Mouse (Mus musculus): ENCODE results near the gene Ptchd4.

DNA sequence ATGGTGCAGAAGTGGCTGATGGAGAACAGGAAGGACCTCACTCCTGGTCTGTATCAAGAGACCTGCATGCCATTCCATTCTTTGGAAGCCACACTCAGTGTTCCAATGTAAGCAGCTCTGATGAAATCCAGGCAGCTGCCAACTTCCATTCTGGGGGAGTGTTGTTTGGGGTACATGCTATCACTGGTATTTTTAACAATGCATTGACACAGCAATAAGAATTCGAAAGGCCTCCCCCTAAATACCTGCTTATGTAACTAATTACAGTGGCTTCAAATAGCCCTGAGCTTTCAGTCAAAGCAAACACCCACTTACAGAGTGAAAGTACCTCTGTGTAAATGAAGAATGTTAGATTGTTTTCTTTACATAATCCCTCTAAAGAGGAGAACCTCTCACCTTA is 42.7 kb downstream of the Ptchd4 start:
- no peak for TF ChIP-seq CTCF (IDR thresholded peaks at IDR 0.05; ENCODE audit: extremely low read depth, insufficient read depth, insufficient read length, insufficient replicate concordance)
- TF ChIP-seq POLR2A (IDR thresholded peaks at IDR 0.05; ENCODE audit: low read depth, low read length) = no peak

All from spleen, adult 2 months (tissue).